Mouse (Mus musculus) left cerebral cortex, adult 18-20 months (tissue): ENCODE results near the gene Tpo. TPM values are rescaled to one million over a fixed set of nuclear protein-coding genes. Genes with fewer than 3 reads are reported as not detected.

Experiments used
- DNase-seq, 2 experiments: peaks; one replicate each; pipeline ENCODE4 v3.0.0; 2021 to 2022; ENCODE audit warnings: low spot score in 2 of 2, mixed read lengths in 1 of 2
- long read RNA-seq, 2 experiments: library from polyadenylated mRNA; stranded (forward); transcript quantifications; one replicate each; pipeline ENCODE4 v2.0.0; 2021
- total RNA-seq, 2 experiments: library from RNA; stranded (reverse); gene quantifications; 2 replicates each; pipeline ENCODE4 v1.2.3; 2021

Tpo gene
- total RNA-seq = under 1 TPM; 0.40 to 0.77 TPM
- long read RNA-seq, experiment 1 = 0 reads
- long read RNA-seq, experiment 2 = 0 reads

GRCm38 (mm10) chr12:30132524-30132923 is at the start of gene Tpo:
Gene Tpo (minus strand): TSS chr12:30132624.
- no peak for DNase-seq

- DNase-seq = no peak
Observed at GRCm38 (mm10) chr12:30181721-30182120, 49.3 kb upstream of the Tpo start.

GRCm38 (mm10) chr12:30179623-30180022 is 47.2 kb upstream of the Tpo start:
- no peak for DNase-seq

- no peak for DNase-seq
Observed at GRCm38 (mm10) chr12:30177966-30178365, 45.5 kb upstream of the Tpo start.

DNA sequence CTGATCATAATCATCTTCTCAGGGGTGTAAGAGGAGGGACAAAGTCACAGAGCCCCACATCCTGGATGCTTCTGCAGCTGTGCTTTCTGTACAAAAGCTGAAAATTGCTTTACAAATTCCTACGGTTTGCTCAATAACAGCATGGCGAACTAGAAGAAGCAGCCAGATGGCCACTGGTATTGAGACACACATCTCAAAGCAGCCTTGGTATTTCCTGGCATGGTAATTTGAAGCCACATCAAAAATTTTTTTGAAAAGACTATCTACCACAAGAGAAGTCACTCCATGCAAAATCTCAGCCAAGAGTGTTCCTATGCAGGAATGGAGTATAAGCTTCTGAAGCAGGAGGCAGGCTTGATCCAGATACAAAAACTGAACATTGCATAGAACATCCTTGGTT is 45.1 kb upstream of the Tpo start:
- no peak for DNase-seq

- DNase-seq = no peak
Observed at GRCm38 (mm10) chr12:30168491-30168890, 36.1 kb upstream of the Tpo start.

- no peak for DNase-seq
Observed at GRCm38 (mm10) chr12:30164538-30164937, 32.1 kb upstream of the Tpo start.

DNA sequence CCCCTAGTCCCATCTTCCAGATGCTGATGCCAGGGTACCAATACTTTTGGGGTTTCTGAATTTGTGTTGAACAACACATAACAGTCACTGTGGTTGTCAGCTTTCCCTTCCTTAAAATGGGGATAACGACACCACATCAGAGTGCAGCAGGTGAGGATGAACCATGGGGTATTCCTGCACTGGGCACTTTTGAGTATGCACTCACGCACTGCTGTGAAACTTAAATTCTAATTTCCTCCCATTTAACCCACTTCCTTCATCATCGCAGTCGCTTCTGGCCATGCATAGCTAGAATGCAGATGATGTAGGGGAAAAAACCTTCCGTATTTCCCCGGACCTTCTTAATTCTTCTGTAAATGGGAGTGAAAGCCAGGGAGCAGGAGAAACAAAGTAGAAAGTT is 31.6 kb upstream of the Tpo start:
- DNase-seq = no peak

- DNase-seq = no peak
Observed at GRCm38 (mm10) chr12:30161731-30162406, 29.4 kb upstream of the Tpo start.

DNA sequence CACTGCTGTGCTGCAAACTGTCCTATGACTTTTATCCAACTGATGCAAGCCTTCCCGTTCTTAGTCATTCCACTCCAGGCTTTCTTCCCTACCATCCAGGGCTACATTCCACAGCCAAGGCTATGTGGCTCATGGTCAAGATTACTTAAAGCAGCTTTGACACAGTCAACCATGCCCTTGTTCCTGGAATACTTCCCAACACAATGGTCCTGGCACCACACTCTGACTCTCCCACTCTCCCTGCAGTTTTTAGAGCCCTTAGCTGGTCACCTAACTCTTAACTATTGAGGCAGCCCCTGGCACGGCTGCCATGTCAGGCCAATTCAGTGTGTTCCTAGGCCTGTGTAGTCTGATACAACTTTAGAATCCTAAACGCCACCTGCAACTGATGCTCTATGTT is 28.1 kb upstream of the Tpo start:
- DNase-seq = no peak

DNA sequence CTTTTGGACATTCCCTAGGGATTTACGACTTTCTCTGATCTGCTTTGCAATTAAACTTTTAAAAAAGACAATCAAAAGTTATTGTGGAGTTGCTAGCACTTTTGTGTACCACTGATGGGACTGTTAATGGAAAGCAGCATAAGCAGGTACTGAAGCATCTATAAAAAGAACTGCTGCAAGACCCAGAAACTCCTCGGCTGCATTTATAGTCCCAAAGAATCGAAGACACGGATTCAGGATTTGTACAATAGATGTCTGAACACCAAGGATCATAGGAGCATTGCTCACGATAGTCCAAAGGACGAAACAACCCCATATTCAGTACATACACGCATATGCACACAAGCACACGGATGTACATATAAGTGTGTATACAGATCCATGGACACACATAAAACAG is 27.4 kb upstream of the Tpo start:
- DNase-seq = no peak

GRCm38 (mm10) chr12:30154079-30154673 is 21.8 kb upstream of the Tpo start:
- DNase-seq = no peak

- DNase-seq = peak; percentile 37 to 48
Observed at GRCm38 (mm10) chr12:30142085-30142484, 9.7 kb upstream of the Tpo start.

- no peak for DNase-seq
Observed at GRCm38 (mm10) chr12:30129411-30129716, 3.1 kb downstream of the Tpo start.

- peak; percentile 78 to 85 for DNase-seq
Observed at GRCm38 (mm10) chr12:30128561-30129410, 3.6 kb downstream of the Tpo start.

GRCm38 (mm10) chr12:30122347-30122746 is 10.1 kb downstream of the Tpo start:
- DNase-seq = no peak

DNA sequence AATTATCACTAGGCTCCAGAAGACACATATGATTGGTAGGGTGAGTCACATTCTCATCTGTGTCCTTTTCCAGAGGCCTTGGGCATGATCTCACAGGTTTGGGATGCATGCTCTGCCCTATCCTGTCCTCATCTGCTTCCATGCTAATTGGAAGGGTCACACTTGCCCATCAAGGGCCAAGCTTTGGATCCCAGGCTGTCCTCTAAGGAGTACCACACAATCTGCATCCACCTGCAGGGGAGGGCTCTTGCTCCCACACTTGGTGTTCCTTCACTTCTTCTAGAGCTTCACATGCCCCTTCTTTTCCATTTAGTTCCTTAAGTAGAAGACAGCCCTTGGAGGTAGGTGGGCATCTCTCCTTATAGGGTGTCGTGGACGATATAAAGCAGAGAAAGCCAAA is 20.2 kb downstream of the Tpo start:
- DNase-seq = no peak

DNA sequence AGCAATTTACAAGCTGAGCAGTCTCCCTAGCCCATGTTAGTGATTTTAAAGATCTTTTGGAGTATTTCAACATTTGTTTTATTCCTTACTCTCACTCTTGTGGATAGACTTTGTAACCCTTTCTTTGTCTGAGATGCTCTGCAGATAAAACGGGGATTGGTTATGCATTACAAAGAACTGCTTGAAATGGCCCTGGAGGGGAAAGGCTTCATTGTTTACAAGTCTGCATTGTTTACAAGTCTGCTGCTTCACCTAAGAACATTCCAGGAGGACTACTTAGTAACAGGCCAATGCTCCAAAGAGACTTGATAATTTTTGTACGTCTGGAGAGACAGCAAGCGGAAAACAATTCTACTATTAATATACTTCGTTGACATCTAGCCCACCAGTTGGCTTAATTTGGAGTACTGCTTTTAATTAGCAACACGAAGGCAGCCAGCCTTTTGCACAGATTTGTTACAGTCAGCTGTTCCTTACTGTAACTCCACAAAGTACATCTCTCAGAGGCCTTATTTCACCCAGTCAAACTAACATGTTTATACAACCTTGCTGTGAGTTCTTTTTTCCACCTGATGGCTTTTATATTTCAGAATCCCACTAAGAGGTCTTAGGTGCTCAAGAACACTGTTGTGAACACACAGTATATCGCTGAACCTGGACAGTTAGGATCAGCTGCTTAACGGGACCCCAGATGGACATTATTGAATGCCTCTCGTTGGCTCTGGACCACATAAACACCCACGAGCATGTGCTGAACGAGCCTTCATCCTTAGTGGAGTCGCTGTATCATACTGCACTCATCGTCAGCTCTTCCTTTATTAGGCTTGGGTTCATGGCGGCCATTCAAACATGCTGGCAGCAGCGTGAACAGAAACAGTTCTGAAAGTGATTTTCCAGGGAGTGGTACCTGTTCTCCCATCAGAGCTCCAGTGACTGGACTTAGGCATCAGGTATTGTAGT is 22.5 kb downstream of the Tpo start:
- no peak for DNase-seq

DNA sequence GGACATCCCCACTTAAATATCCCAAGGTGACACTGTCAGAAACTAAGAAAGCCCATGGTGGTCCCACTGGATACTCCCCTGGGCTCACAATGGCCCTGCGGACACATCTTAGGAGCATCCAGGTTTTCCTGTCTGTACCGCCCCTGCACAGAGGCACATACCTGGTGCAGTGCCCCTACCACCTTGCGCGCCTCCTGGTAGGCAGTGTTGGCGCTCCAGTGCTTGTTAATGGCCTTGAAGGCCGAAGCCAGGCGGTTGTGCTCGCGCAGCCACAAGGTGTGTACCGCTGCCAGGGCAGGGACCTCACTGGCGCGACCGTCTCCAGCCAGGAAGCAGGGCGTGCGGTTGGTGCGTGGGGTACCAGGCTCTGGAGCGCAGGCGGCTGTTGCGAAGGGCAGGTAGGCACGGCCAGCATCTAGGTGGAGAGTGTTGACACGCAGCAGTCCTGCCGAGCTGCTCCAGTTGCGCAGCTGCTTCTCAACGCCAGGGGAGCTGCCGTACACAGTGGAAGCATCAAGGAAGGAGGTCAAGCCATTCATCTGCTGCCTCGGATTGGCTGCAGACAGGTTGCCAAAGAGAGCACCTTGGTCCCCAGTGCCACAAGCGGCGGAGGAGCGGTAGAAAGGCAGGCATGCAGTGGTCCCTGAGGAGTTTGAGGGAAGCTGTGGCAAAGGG is 29.4 kb downstream of the Tpo start:
- no peak for DNase-seq

DNA sequence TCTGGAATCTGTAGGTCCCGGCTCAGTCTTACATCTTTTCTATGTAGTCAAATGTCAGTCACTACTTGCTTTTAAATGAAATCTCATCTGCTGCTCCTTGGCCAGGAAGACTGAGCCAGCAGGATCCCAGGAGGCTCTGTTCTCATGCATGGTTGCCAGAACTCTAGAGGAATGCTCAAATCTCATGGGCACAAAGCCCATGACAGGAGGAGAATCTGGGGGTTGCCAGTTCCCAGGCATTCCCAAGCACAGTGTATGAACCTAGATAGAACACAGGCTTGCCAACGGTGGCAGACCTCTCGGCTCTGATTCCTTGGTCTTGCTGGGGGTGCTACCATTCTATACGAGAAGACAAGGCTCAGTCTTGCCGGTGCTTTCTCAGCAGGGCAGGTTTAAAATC is 40.3 kb downstream of the Tpo start:
- DNase-seq = no peak

DNA sequence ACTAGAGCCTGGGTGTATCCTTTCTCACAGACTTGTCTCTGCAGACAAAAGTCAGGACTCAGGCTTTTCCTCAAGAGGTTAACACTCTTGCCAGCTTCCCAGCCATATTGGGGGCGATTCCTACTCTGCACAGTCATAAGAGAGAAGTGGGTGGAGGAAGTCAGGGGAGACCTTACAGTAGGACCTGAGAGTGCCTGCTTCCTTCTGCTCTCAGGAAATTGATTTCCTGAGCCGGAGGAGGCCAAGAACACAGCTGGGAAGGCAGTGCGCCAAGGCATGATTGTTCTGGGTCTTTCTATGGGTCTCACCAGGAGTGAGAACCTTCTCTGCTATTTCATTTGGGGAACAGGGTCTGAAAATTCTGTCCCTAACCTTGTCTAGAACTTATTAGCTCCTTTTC is 48.5 kb downstream of the Tpo start:
- DNase-seq = no peak
